Comparison of ENCODE assay signal across 10 mouse cellular contexts in genomic region chr6:52002676-52003075, GRCm38 (mm10). TPM values are rescaled to one million over a fixed set of nuclear protein-coding genes. Genes with fewer than 3 reads are reported as not detected.
DNase-seq lines count a peak whose midpoint lies in the region; ATAC-seq lines count a peak whose summit lies in the region.
"Had no signal": no experiment of that assay in that cellular context is flagged by ENCODE, and none has a peak within 500 bp of the region (broad histone marks: within the 10 kb centered on the region; RNA-seq: fewer than 3 reads in every experiment).

No protein-coding gene starts in this region.

- no peak overlapping the region for H3K4me2 ChIP-seq in intestine, embryonic 14.5 days (ENCODE audit: low read length)
- H3K4me2 ChIP-seq in intestine, embryonic 15.5 days (replicated peaks) = no peak overlapping the region
- H3K4me2 ChIP-seq in forebrain, embryonic 15.5 days (replicated peaks) = no peak overlapping the region
- H3K4me2 ChIP-seq: embryonic facial prominence, embryonic 13.5 days; liver, embryonic 13.5 days had no signal

- H3K9me3 ChIP-seq in intestine, embryonic 14.5 days (ENCODE audit: control insufficient read depth, low read length) = no peaks in the 10 kb centered on the region
- no peaks in the 10 kb centered on the region for H3K9me3 ChIP-seq in intestine, embryonic 15.5 days
- no peaks in the 10 kb centered on the region for H3K9me3 ChIP-seq in forebrain, embryonic 15.5 days
- H3K9me3 ChIP-seq: embryonic facial prominence, embryonic 13.5 days; liver, embryonic 13.5 days had no signal

- DNase-seq in intestine, embryonic 14.5 days (ENCODE audit: low spot score) = peak; percentile 60
- DNase-seq in A20 (ENCODE audit: low read depth, low spot score) (peak; percentile 24), NIH3T3 (ENCODE audit: low read depth) (peak; percentile 84)
- DNase-seq in kidney, postnatal 14 days = peak; percentile 81
- peak; percentile 23 for DNase-seq in skeletal muscle tissue, adult 2 months (ENCODE audit: low read depth, low spot score)
- DNase-seq in layer of hippocampus, adult 9-11 months = no peak
- DNase-seq: liver, embryonic 13.5 days had no signal

- H3K27me3 ChIP-seq in intestine, embryonic 14.5 days (replicated peaks; ENCODE audit: control insufficient read depth, insufficient read depth, low read length) = peaks cover 14% of the 10 kb centered on the region
- H3K27me3 ChIP-seq in intestine, embryonic 15.5 days (replicated peaks) = 0 out of 2 replicates have a peak, but pooled peaks cover 4% of the 10 kb centered on the region
- peaks cover 78% of the 10 kb centered on the region for H3K27me3 ChIP-seq in forebrain, embryonic 15.5 days

- no peak overlapping the region for H3K9ac ChIP-seq in intestine, embryonic 14.5 days (ENCODE audit: low read length)
- no peak overlapping the region for H3K9ac ChIP-seq in intestine, embryonic 15.5 days
- H3K9ac ChIP-seq in forebrain, embryonic 15.5 days (replicated peaks) = no peak overlapping the region
- H3K9ac ChIP-seq: embryonic facial prominence, embryonic 13.5 days; liver, embryonic 13.5 days had no signal

- no peak overlapping the region for H3K4me3 ChIP-seq in intestine, embryonic 14.5 days (ENCODE audit: low read depth, low read length)
- H3K4me3 ChIP-seq in intestine, embryonic 15.5 days (replicated peaks) = no peak overlapping the region
- H3K4me3 ChIP-seq in forebrain, embryonic 15.5 days = no peak overlapping the region
- H3K4me3 ChIP-seq: embryonic facial prominence, embryonic 13.5 days; liver, embryonic 13.5 days had no signal

- H3K4me1 ChIP-seq in intestine, embryonic 14.5 days (replicated peaks; ENCODE audit: control insufficient read depth, insufficient read depth, low read length) = peaks cover 17% of the 10 kb centered on the region
- H3K4me1 ChIP-seq in intestine, embryonic 15.5 days (replicated peaks) = peaks cover 10% of the 10 kb centered on the region
- H3K4me1 ChIP-seq in forebrain, embryonic 15.5 days = no peaks in the 10 kb centered on the region
- H3K4me1 ChIP-seq: embryonic facial prominence, embryonic 13.5 days had no signal

- H3K36me3 ChIP-seq in intestine, embryonic 14.5 days (ENCODE audit: control insufficient read depth, insufficient read depth, low read length) = no peaks in the 10 kb centered on the region
- no peaks in the 10 kb centered on the region for H3K36me3 ChIP-seq in intestine, embryonic 15.5 days
- no peaks in the 10 kb centered on the region for H3K36me3 ChIP-seq in forebrain, embryonic 15.5 days
- H3K36me3 ChIP-seq: embryonic facial prominence, embryonic 13.5 days; liver, embryonic 13.5 days had no signal

- WGBS in intestine, embryonic 14.5 days = 32% methylated on average over 8 of the region's 8 CpGs
- 39% methylated on average over 8 of the region's 8 CpGs for WGBS in intestine, embryonic 15.5 days
- 36% methylated on average over 8 of the region's 8 CpGs for WGBS in forebrain, embryonic 15.5 days

- H3K27ac ChIP-seq in intestine, embryonic 14.5 days (ENCODE audit: low read depth) = no peak overlapping the region
- H3K27ac ChIP-seq in intestine, embryonic 15.5 days = no peak overlapping the region
- no peak overlapping the region for H3K27ac ChIP-seq in forebrain, embryonic 15.5 days (replicated peaks)
- H3K27ac ChIP-seq: embryonic facial prominence, embryonic 13.5 days; liver, embryonic 13.5 days had no signal

- ATAC-seq in intestine, embryonic 14.5 days (replicated peaks; ENCODE audit: low FRiP score, low TSS enrichment, low read depth) = 0 out of 2 replicates have a peak, but pooled peaks have one; percentile 47
- no peak for ATAC-seq in intestine, embryonic 15.5 days
- no peak for ATAC-seq in forebrain, embryonic 15.5 days (replicated peaks)

RNA-seq across cellular contexts. Expression of gene Skap2, which starts 9.7 kb away (rescaled TPM):
- 36.9 and 43.9 TPM in 2 replicates for polyA plus RNA-seq in intestine, embryonic 14.5 days (2014; fragmentation: Nextera tagmentation; extraction: Ambion mirVana)
- polyA plus RNA-seq in intestine, embryonic 15.5 days (2015; fragmentation: Nextera tagmentation; extraction: Ambion mirVana) = 37.0 and 40.3 TPM in 2 replicates
- polyA plus RNA-seq in forebrain, embryonic 15.5 days (2015; fragmentation: Nextera tagmentation; extraction: Ambion mirVana) = 5.0 and 7.4 TPM in 2 replicates
